Mouse (Mus musculus): ENCODE data around the gene Olfr1395.
"Not testable (repeated sequence)": the region's sequence is repeated elsewhere in the genome, so short reads cannot be mapped to it uniquely, and the experiment has no call there.

The Olfr1395 gene

DNA sequence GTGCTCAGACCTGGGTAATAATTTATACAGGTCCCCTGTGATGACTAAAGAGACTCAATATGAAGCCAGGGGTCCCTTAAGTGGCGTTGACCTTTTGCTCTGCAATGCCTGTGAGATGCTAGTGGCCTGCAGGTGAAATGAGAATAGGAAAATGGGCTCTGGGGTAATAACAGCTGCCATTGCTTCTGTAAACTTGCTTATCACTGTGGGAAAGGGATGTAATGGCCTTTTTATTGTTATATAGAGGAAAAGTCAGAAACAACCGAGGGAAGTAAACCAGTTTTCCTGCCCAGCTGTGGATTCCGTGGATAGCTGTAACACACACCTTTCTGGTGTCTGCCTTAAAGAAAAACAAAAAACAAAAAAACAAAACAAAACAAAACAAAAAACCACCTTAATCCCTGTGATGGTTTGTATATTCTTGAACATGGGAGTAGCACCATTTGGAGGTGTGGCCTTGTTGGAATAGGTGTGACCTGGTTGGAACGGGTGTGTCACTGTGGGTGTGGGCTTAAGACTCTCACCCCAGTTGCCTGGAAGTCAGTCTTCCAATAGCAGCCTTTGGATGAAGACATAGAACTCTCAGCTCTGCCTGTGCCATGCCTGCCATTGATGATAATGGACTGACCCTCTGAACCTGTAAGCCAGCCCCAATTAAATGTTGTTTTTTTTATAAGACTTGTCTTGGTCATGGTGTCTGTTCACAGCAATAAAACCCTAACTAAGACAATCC lies 34.1 kb downstream of the Olfr1395 start:
- not testable (repeated sequence) for DNase-seq

DNA sequence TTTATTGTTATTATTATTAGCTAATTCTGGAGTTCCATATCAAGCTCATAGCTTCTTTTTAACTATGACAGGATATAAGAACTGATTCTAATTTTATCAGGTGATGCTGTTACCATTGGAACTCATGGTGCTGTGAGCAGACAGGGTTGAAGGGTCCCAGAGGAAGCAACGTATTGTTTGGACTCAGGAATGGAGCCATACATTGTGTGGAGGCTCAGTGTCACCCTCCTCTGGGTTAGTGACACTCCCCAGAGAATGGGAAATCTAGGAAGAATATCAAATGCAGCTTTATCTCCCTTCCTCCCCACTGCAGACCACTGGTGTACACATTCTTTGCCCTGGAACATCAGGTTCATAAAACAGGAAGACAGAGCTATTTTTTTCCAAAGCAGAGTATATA lies 41.1 kb downstream of the Olfr1395 start:
- DNase-seq, result no peak

DNA sequence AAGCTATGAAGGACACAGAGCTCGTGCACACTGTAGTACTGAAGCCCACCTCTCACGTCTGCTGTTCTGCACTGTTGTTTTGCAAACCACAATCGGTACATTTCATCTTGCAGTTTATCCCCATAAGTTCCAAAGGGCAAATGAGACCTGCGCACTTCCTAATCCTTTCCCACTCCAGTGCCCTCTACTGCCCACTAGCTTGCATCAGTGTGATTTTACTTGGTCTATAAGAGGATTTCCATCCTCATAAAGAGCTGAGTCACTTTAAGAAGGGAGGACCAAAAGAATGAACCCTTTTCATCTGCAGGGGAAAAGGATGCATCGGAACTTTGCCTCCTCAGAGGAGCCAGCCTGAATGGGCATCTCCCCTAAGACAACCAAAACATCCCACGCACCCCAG lies 44.4 kb downstream of the Olfr1395 start:
- DNase-seq, result no peak

DNA sequence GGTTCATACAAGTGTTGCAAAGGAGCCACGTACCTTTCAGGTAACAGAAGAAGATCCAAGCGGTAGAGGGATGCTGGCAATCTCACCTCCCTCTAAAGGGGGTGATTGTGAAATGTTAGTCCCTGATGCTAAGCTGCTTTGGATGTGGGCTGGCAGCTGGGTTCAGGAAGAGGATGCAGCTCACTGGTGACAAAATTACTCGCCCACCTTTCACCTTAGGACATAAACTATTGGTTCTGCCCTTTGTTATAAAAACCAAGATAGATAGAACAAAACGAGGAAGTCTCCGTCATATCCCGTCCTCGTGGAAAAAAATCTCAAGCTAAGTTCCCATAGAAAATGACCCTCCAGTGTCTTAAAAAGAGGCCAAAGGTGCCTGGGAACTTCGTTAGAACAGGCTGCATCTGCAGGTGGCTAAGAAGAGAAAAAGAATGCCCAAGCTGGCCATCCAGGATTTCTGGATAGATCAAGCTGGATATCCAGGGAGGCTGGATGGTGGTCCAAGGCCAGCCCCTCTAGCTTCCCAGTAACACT lies 44.9 kb downstream of the Olfr1395 start, which contains the start of gene Btnl9:
Gene Btnl9 (minus strand): TSS at position 205 of the 534 bp plus-strand sequence.
- no peak for DNase-seq

DNA sequence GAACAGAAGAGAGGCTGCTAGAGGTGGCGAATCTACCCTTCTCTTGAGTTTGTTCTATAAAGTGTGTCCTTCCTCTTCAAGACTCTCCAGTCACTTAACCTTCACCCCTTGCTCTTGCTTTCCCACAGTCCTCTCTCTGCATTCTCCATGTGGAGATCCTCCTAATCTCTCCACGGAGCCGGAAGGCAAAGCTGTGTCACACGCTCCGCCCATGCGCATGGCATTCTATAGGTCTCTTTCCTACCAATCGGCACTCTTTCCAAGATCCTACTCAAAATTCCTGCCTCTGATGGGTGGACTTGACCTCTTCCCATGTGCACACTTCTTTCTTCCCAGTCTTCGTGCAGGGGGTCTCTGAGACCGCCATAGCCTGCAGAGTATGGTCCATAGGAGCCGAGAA lies 45.6 kb downstream of the Olfr1395 start:
- DNase-seq, result no peak

DNA sequence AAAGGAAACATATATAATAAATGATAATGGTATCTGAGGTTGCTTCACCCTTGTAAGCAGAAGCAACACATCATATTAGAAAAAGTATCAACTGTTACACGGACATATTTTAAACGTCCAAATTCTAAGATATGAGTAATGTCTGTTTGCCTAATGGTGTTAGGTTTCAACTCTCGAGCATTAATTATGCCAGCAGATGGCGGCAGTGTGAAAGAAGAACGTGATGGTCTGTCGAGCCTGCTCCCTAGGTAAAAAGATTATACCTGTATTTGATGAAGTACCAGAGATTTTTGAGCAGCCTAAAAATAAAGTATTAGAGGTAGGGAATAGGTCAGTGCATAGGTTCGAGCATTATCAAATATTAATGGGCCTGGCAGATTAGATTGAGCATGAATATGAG lies 47.7 kb downstream of the Olfr1395 start:
- DNase-seq, result peak; percentile 80

DNA sequence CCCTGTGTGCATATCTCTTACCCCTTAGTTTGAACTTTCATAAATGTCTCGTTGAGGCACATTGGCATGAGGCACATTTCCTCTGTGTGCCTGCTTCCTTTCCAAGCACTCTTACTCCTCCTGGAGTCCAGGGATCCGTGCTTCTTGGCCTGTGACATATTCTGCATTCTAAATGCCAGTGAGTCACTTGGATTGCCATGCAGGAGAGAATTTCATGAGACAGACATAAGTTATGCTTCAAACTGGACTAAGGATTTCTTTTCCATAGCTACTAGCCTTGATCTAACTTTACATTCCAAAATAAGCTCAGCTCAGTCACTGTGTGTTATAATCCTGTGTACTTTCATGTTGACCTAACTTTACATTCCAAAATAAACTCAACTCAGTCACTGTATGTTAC lies 49.0 kb downstream of the Olfr1395 start:
- no peak for DNase-seq

DNA sequence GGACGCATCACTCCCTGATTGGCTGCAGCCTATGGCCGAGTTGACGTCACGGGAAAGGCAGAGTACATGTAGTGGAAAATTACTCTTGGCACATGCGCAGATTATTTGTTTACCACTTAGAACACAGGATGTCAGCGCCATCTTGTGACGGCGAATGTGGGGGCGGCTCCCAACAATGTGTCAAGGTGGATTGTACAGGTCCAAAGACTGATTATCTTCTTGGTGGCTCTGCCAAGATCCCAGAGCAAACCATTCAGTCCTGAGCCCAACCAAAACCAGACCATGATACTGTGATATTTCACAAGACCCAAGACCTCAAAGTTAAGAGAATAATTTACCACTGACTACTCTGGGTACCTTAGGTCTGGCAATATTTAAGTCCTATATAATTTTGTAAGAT lies 52.7 kb downstream of the Olfr1395 start:
- not testable (repeated sequence) for DNase-seq

DNA sequence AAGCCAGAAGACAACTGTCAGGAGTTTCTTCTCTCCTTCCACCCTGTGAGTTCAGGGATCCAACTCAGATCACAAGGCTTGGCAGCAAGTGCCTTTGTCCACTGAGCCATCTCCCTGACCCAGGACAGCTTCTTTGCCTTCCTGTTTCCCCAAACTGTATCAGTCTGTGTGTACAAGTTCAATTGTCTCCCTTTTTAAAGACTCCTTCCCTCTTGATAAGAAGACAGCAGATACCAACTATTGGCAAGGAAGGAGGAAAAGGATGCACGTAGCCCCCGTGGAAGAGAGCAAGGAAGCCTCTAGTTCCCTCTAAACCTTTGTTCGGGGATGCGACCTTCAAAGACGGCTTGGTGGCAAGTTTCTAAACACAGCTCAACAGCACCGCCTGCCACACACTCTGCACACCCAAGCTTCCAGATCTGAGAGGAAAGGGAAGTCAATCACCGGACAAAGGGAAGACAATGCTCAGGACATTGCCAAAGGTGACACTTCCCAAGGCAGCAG lies 53.8 kb downstream of the Olfr1395 start:
- peak; percentile 64 for DNase-seq

Data from lung, postnatal 10 days (tissue).